Mouse (Mus musculus) small intestine, adult 2 months (tissue): ENCODE data around the gene Rnf150. TPM values are rescaled to one million over a fixed set of nuclear protein-coding genes. Genes with fewer than 3 reads are reported as not detected.

ENCODE experiments used
- H3K27ac ChIP-seq: fragments of 200-500 bp; 2 replicates; pipeline ENCODE4 v1.5.1; 2012; ENCODE audit warnings: low read depth, low read length, control low read depth, inconsistent platforms; ENCODE audit not compliant: insufficient read depth
- H3K27me3 ChIP-seq: fragments of 200-500 bp; 2 replicates; pipeline ENCODE4 v1.6.1; 2012; ENCODE audit warnings: mild to moderate bottlenecking, moderate library complexity, low read length, inconsistent platforms; ENCODE audit not compliant: control insufficient read depth, insufficient read depth
- H3K36me3 ChIP-seq: fragments of 200-500 bp; 2 replicates; pipeline ENCODE4 v1.6.1; 2012; ENCODE audit warnings: mild to moderate bottlenecking, low read length, control low read depth, inconsistent platforms; ENCODE audit not compliant: control insufficient read depth, insufficient read depth
- H3K4me1 ChIP-seq: fragments of 200-500 bp; 2 replicates; pipeline ENCODE4 v1.6.1; 2012; ENCODE audit warnings: low read length, inconsistent platforms, mixed read lengths; ENCODE audit not compliant: control insufficient read depth, insufficient read depth, insufficient read length
- H3K4me3 ChIP-seq: fragments of 200-500 bp; 2 replicates; pipeline ENCODE4 v1.5.1; 2012; ENCODE audit warnings: low read depth, mild to moderate bottlenecking, control low read depth, inconsistent platforms, low read length, moderate library complexity
- CTCF ChIP-seq: fragments of 200-500 bp; IDR thresholded peaks from 2 replicates; pipeline ENCODE4 v1.5.1; 2012; ENCODE audit warnings: low read depth, mild to moderate bottlenecking, control low read depth, inconsistent platforms, low read length, moderate library complexity, mixed read lengths; ENCODE audit not compliant: insufficient replicate concordance, insufficient read length; ENCODE audit errors: extremely low read depth
- POLR2A ChIP-seq: fragments of 200-500 bp; IDR thresholded peaks from 2 replicates; pipeline ENCODE4 v1.6.1; 2012; ENCODE audit warnings: low read depth, mild to moderate bottlenecking, control low read depth, inconsistent platforms, low read length, moderate library complexity
- WGBS: fragments of 180-500 bp; shearing (Covaris S2); methylation state at CpG from one replicate; pipeline ENCODE4 v1.1.7; 2018; 5-methylcytosine and 5-hydroxymethylcytosine counted together
- polyA plus RNA-seq: library from polyadenylated mRNA; depleted of rRNA; stranded (reverse); fragments of >200 nt; gene quantifications from 2 replicates; pipeline ENCODE4 v1.2.3, GENCODE M21; 2012; rRNA removed

Gene Rnf150
- polyA plus RNA-seq, 1 experiment = 0.32 TPM

DNA sequence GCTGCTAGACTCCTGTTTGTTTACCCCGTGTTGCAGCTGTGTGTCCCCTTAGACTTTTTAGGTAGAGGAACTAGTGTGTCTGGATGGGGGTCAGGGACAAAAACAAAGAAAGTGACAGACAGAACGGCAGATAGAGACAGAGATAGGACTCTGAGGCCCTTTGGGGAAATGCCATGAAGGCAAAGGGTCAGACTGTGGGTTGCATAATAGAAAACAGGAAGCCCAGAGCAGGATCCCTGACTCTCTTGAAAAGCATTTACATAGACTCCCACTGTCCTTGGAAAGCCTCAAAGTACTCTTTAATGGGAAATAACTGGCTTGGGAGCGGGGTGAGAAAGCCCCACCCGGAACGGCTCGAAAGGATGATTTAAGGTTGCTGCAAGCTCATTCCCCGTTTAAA is 246.6 kb downstream of the Rnf150 start:
- H3K27ac ChIP-seq = no peak overlapping the region
- no peaks in the 10 kb centered on the region for H3K36me3 ChIP-seq
- no peaks in the 10 kb centered on the region for H3K4me1 ChIP-seq
- no peaks in the 10 kb centered on the region for H3K27me3 ChIP-seq
- no peak for TF ChIP-seq POLR2A
- TF ChIP-seq CTCF = no peak
- 64% methylated on average over 7 of the region's 7 CpGs for WGBS
- H3K4me3 ChIP-seq = no peak overlapping the region

DNA sequence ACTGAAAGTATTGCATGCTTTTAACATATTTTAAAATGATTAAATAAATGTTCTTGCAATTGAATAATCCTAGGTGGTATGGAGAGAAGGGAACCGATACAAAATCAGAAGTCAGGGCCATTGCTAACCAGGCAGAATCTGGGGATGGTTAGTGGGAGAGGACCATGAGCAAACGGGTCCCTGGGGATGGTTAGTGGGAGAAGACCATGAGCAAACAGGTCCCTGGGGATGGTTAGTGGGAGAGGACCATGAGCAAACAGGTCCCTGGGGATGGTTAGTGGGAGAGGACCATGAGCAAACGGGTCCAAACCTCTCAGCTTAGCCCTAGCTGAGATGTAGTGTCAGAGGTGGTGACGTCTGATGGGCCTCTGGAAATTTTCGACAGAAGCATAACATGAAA is 247.0 kb downstream of the Rnf150 start:
- 84% methylated on average over 5 of the region's 5 CpGs for WGBS
- no peak overlapping the region for H3K27ac ChIP-seq
- no peaks in the 10 kb centered on the region for H3K27me3 ChIP-seq
- H3K4me1 ChIP-seq = no peaks in the 10 kb centered on the region
- no peaks in the 10 kb centered on the region for H3K36me3 ChIP-seq
- no peak for TF ChIP-seq CTCF
- no peak for TF ChIP-seq POLR2A
- H3K4me3 ChIP-seq = no peak overlapping the region

DNA sequence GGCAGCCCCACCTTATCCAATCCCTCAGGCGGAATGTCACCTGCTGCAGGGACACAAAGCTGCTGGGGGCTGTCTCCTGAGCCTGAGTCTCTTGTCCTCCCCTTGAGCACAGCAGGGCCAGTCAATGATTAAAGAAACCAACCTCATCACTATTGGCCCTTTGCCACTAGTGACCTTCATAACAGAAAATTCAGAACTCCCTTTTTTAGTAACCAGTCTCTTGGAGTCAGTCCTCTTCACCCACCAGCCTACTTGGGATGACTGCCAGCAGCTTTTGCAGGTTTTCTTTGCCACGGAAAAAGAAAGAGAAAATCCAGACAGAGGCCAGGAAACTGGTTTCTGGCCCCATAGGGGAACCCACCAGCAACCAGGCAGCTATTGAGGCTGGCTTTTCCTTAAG is 271.9 kb downstream of the Rnf150 start:
- no peak overlapping the region for H3K4me3 ChIP-seq
- peaks cover 4% of the 10 kb centered on the region; the same call in 1 of the 2 replicates for H3K4me1 ChIP-seq
- no peaks in the 10 kb centered on the region for H3K27me3 ChIP-seq
- no peak overlapping the region for H3K27ac ChIP-seq
- H3K36me3 ChIP-seq = no peaks in the 10 kb centered on the region
- no peak for TF ChIP-seq CTCF
- no peak for TF ChIP-seq POLR2A
- 31% methylated on average over 2 of the region's 2 CpGs for WGBS

DNA sequence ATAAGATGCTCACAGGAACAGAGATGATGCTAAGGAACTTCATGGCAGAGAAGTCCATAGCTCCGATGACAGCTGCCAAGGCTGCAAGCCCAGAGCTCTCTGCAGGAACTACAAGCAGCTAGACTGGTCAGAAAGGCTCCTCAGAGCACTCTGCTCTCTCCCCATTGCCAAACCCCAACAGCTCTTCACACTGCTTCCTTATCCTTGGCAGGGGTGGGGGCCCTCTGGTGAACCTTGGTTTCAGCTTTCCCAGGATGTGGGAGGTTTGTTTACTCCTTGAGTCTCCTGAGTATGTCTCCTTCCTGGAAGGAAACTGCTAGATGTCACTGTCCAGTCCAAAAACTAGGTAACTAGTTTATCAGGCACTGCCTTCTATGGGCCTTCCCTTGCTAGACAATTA is 276.9 kb downstream of the Rnf150 start:
- no peak for TF ChIP-seq POLR2A
- TF ChIP-seq CTCF = no peak
- H3K4me3 ChIP-seq = no peak overlapping the region
- 13% methylated on average over 1 of the region's 1 CpGs for WGBS

DNA sequence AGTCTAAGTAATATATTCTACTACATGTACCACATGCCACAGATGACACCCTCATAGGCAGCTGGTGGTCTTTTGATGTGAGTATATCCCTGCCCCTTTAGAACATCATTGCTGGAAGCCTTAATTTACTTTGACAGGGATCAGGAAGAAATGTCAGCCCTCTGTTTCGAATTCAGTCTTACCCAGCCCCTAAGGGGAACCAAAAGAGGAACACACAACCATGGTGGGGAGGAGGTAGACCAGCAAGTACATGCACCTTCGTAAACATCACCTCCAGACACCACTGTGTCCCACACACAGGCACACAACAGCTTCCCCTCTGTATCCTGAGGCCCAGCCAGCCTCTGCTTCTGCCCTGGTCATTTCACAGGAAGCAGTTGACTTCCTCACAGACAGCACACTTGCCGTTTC is 277.6 kb downstream of the Rnf150 start:
- WGBS = 59% methylated on average over 3 of the region's 3 CpGs
- H3K4me3 ChIP-seq = no peak overlapping the region
- no peak overlapping the region for H3K27ac ChIP-seq
- TF ChIP-seq CTCF (no peak), POLR2A (no peak)
- peaks cover 6% of the 10 kb centered on the region; the same call in 1 of the 2 replicates for H3K4me1 ChIP-seq
- H3K36me3 ChIP-seq = no peaks in the 10 kb centered on the region
- H3K27me3 ChIP-seq = no peaks in the 10 kb centered on the region

More for the DNA sequence above, 276.9 kb downstream of the Rnf150 start:
- Histone ChIP-seq H3K36me3 (no peaks in the 10 kb centered on the region), H3K27me3 (no peaks in the 10 kb centered on the region), H3K27ac (no peak overlapping the region), H3K4me1 (peaks cover 6% of the 10 kb centered on the region; the same call in 1 of the 2 replicates)

Other genes starting within 250 kb of the Rnf150 start
- gene Zfp330, start 89.2 kb upstream of the Rnf150 start, polyA plus RNA-seq = 1.7 and 2.3 TPM in 2 replicates